Mouse (Mus musculus): ENCODE measurements around the gene Ggt5.

The Ggt5 gene

DNA sequence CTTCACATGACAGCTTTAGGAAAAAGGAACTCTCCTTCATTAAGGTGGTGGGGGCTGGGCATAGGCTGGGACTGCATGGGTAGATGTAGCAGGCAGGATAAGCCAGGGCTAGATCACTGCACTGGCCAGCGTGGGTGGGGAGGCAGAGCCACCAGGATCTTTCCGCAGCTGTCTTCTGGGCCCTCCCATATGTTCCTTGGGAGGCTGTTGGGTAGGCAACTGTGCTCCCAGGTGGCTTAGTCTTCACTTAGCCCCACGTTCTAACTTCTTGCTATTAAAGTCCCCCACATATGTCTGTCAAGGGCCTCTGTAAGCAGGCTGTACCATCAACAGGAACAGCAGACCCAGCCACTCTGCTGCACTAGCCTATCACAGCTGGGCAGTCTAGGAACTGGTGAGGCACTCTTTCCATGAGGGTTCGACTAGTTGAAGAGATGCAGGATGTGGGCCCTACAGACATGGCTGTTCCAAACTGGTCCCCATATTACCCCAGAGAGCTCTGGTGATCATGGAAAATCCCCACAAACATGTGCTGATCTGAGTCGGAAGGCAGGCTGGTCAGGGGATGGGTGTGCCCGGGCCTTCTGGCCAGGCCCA lies 61.3 kb downstream of the Ggt5 start:
- no peak for DNase-seq (ENCODE audit: low read depth, low spot score)

DNA sequence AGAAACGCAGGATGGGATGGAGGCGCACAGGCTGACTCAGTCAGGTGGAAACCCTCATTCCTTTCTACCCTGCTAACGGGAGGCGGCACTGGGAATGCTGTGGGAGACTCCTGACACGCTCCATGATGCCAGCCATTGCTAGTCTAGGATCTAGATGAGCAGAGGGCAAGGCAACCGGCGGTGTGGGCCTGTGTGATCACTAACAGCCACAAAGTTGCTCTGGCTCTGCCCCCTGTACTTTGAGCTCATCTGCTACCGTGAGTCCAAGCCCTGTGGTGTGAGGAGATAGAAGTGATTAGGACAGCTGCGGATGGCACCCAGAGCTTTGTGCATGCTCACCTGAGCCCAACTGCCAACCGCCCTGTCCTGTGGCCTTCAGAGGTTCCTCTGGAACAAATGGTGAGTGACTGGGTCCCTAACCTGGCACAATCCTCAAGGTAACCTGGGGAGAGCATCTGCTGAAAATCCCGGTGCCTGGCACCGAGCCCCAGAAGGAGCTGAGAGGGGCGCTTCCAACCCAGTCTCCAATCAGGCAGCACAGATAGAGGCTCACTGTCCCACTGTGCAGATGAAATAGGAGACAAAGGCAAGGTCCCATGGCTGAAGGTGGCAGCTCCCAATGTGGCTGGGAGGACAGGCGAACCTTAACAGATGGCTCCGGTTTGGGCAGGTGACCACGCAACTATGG lies 62.4 kb downstream of the Ggt5 start:
- no peak for DNase-seq (ENCODE audit: low read depth, low spot score)

DNA sequence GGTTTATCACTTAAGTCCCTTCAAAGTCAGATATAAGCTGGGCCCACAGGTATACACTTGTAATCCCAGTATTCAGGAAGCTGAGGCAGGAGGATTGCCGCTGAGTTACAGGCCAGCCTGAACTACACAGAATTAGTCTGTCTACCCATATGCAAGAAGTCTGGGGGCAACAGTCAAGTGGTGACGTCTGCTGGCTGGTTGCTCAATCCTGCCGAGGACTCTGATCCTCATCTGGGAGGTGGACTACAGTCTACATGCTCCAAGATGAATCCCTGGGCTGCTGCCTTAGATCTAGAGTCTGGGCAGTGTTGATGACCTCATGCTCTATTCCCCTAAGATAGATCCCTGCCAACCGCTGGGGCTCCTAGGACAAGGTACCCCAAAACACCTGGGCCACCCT lies 64.9 kb downstream of the Ggt5 start:
- no peak for DNase-seq (ENCODE audit: low read depth, low spot score)

DNA sequence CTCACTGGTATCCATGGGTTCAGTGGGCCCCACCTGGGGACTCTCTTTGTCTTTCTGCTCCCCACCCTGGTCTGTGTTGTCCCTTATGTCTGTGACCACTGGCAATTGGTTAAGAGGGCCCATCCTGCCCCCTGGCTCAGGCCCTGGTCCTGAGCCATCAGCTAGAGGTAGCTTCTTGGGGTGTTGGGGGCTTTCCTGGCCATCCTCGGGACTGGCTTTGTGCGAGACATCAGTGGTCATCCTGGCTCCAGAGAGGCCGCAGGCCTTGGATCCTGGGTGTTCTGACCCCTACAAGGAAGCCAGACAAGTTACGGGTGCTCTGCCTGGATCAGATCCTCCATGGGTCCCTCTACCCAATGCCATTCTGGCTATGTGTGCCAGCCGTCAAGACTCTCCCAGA lies 68.0 kb downstream of the Ggt5 start:
- no peak for DNase-seq (ENCODE audit: low read depth, low spot score)

DNA sequence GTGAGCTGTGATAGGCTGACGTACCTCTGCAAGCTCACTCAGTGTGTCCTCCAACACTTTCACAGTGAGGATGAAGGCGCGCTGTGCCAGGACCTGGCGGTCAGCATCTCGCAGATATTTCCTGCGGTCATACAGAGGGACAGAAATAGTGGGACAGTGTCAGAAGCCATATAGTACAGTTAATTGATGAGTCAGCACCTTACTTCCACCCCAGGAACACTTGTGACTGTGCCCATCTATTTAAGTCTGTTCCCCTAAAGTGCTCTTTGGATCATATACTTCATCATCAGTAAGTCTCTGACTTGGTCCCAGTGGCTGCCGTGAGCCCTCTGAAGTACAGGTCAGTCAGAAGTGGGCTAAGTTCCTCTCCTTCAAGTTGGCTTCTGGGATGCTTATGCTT lies 68.6 kb downstream of the Ggt5 start:
- no peak for DNase-seq (ENCODE audit: low read depth, low spot score)

DNA sequence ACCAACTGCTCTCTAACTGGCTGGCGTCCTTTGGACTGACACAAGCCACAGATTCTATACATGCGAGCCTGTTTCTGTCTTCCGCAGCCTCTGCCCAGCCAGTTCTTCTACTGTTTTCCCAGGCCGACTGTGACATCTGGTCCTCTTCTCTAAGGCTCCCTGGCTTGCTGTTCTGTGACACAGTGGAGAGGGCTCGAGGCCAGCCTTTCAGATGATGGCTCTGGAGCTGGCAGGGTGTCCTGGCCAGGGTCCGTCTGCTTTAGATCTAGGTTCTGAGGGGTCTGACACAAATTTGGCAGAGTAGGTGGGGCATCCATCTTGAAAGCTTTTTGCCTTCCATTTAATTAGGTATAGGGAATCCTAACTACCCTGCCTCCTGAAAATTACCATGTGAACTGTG lies 72.2 kb downstream of the Ggt5 start:
- DNase-seq (ENCODE audit: low read depth, low spot score): no peak

DNA sequence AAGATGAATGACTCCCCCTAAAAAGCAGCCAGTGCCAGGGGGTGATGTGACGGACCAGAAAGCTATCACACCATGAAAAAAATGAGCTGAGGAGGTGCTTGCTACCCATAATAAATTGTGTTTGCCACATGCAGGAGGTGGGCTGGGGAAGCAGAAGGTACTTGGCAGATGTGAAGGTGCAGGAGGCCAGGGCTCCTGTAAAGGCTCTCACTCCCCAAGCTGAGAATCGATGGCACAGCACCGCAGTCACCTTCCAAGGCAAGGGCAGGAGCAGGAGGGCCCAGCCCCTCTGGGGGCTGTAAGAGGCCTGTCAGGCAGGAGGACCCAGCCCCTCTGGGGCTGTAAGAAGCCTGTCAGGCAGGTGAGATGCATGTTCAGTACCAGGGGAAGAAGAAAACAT lies 72.7 kb downstream of the Ggt5 start:
- no peak for DNase-seq (ENCODE audit: low read depth, low spot score)

DNA sequence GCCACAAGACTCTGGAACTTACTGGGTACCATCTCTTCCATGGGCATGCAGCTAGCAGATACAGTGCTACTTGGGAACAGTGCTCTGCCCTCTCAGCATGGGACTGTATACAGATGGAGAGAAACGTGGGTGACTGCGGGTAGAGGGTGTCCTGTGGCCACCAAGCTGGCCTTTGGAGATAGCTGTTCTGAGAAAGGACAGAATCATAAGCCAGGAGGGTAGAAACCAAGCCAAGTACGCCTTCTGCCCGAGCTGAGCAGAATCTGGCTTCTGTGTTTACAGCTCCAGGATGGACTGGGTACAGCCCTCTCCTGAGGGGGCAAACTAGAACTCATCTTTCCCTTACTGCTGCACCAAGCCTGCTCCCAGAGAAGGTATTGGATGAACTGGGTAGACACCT lies 73.4 kb downstream of the Ggt5 start:
- DNase-seq (ENCODE audit: low read depth, low spot score): no peak

DNA sequence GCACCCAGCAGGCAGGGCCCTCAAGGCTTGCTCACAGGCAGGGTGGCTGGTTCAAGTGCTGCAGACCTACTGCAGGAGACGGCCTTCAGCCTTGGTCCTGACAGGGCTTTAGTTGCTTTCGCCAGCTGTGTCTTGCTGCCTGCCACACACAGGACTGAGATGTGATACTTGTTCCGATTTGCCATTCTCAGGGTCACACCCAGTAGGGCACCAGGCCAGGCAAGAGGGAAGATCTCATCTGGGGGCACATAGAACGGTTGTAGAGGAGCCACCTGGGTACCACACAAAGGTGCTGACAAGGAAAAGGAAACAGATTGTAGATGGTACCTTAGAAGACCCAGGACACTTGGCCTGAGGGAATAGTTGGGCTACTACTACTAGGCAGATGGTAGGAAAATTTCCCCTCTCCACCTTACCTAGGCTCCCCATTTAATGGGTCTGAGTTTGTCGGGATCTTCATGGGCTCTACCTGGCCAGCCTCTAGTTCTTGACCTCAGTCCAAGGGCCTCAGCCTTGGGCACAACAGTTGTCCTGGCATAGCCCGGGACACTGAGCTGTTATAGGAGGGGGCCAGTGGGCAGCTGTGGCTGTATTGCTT lies 75.6 kb downstream of the Ggt5 start:
- no peak for DNase-seq (ENCODE audit: low read depth, low spot score)

DNA sequence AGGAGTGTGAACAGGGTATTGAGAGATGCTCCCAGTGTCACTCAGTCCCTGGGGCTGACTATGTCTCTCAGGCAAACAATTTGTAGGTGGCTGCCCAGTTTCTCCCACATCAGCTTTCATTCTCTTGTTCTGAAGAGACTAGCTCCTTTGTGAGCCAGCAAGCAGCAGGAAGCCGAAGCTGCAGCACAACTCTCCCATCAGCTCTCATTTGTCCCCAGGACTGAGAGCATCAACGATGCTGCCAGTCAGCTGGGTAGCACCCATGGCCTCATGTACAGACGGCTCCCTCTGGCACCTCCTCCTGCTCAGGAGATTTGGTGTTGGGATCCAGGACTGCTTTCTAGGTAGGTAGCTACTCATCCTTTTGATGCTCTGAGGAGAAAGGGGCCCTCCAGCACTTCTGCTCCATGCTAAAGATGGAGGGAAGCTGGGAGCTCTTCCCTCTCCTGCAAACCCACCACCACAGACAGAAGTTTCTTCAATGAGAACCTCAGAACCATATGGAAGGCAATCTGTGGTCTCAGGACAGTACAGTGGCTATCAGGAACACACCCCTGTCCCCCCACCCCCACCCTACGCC lies 77.4 kb downstream of the Ggt5 start:
- no peak for DNase-seq (ENCODE audit: low read depth, low spot score)

Measured in telencephalon, adult 2 months (tissue).